Mouse (Mus musculus) lung, adult 2 months (tissue): Measurements from ENCODE around the gene Atp1a1.

Source experiments
- CTCF ChIP-seq: fragments of 200-500 bp; IDR thresholded peaks from 2 replicates; pipeline ENCODE4 v1.5.1; 2011; ENCODE audit warnings: mild to moderate bottlenecking, low read length, control low read depth; ENCODE audit not compliant: insufficient read depth
- POLR2A ChIP-seq: fragments of 200-500 bp; IDR thresholded peaks from 2 replicates; pipeline ENCODE4 v1.6.1; 2011; ENCODE audit warnings: low read depth, mild to moderate bottlenecking, control low read depth, low read length, borderline replicate concordance; ENCODE audit errors: extremely low read depth

DNA sequence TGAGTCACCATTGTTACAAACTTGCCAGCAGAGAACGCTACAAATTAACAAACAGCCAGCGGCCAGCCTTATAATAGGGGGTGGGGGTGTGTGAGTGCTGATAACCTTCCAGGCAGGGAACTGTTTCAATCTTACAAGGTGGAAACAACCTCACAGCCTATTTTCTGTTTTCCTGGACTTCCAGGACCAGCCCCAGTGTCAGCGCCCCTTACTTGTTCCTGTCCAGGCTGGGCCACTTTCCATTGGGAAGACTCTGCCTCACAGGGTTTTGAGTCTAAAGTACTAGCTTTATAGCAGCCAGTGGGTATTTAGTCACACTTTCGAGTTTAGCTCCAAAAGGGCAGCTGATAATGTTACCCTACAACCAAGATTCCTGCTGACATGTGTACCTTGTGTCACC lies 2.8 kb downstream of the Atp1a1 start:
- TF ChIP-seq CTCF = no peak
- no peak for TF ChIP-seq POLR2A
